Mouse (Mus musculus) layer of hippocampus, adult 9-10 months (tissue): ENCODE results near the gene Gal3st2b.
"Not testable (repeated sequence)": the region's sequence is repeated elsewhere in the genome, so short reads cannot be mapped to it uniquely, and the experiment has no call there.

ENCODE experiments used
- DNase-seq: peaks from one replicate; pipeline ENCODE4 v3.0.0; 2022; ENCODE audit warnings: low spot score

Gene Gal3st2b

DNA sequence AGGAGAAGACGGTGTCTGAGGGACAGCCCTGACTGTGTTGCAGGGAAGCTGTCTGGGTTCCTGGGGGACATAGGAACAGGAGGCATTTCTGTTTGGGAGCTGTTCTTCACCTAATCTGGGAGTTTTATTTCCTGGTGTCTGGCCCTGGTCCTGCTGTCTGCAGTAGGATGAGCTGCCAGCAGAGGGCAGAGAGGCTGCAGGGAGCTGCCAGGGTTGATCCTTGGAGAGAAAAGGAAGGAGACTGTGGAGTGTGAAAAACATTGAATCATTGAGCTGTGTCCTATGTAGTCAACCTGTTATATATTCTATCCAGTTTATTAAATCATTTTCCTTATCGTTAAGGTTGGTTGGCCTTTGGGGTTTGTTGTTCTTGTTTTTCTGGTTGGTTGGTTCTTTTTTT is 62.8 kb downstream of the Gal3st2b start:
- not testable (repeated sequence) for DNase-seq

DNA sequence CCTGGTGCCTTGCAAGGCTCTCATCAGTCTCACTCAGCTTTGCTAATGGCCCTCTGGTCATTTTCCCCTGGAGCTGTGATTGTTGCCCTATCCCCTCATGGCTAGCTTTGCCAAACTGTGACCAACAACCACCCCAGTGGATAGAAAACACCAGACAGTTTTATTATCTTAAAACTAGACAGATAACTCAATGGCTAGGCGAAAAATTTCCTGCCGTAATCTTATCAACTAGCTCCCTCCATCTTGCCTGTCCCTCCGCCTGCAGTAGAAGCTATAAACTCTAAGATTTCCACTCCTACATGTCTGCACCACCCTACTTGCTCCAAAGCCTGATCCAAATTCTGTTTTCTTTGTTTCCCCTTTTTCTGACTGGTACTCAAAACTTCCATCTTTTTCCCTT is 68.1 kb downstream of the Gal3st2b start:
- DNase-seq = no peak

DNA sequence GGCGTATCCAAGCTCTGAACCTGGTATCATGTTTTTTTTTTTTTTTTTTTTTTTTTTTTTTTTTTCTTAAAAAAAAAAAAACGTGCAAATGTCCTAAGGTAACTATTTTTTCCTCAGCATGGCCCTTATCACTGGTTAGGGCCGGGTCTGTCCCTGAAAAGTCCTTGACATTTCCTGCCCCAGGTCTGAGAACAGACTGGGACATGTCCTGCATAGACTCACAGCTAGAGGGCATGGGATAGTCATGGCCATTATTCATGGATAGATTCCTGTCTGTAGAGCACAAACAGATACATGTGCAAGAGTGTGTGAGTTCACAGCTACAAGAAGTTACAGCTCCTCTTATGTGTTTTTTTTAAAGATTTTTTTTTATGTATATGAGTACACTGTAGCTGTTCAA is 70.7 kb downstream of the Gal3st2b start:
- DNase-seq = no peak

DNA sequence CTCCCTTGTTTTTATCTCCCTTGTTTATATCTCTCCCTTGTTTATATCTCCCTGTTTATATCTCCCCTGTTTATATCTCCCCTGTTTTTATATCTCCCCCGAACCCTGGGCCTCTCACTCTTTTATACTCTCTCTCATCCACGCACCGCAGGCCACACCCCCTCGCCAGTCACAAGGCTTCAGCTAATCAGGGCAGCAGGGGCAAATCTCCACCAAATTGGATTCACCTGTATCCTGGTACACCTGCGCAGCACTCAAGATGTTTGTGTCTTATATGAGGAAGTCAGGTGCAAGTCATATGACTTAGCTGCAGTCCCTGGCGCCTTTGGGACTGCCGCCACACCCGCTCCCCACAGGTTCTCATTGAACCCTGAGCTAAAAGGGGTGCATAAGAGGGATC is 72.1 kb downstream of the Gal3st2b start, which contains the start of gene Gal3st2c:
Gene Gal3st2c, plus strand, starts transcription at position 301 of the 400 bp plus-strand sequence.
- DNase-seq = not testable (repeated sequence)

DNA sequence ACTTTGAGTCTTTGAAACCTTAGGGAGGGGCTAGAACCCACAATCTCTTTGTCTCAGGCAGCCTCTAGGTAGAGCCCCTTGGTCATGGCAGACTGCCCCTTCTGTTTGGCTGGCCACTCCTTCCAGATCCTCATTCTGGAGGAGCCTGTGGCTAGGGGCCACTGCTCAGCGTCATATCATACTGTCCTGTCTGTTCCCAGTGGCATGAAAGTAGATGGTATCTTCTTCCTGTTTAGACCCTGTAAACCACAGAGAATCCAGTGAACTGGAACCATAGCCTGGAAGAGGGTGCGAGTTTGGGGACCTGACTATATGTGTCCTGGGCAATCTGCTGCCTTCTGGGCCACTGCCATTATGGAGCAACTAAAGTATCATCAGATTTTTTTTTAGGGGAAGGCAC is 73.0 kb downstream of the Gal3st2b start:
- DNase-seq = not testable (repeated sequence)

DNA sequence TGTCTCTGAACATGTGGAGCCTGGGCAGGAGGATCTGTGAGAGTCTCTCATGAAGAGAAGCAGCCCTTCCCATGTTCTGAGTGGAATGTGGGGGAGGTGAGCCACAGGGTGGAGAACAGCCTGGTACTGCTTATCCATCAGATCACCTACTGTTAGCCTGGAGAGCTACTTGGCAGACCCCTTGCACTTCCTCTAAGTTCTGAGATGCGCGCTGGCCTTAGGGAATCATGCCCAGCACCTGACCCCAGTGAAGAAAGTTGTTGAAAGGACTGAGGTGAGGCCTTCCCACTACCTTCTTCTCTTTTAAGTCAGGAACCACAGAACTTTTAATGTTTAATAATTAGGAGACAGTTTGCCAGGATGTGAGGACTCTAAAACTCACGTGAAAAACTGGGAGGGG is 73.4 kb downstream of the Gal3st2b start:
- not testable (repeated sequence) for DNase-seq
